Mouse (Mus musculus): ENCODE measurements around the gene Dgkq.
A peak's percentile ranks its signal among the peaks of the same experiment; 100 is the strongest.

The Dgkq gene

GRCm38 (mm10) chr5:108680871-108681270 lies 11.4 kb upstream of the Dgkq start:
- no peak for DNase-seq

DNA sequence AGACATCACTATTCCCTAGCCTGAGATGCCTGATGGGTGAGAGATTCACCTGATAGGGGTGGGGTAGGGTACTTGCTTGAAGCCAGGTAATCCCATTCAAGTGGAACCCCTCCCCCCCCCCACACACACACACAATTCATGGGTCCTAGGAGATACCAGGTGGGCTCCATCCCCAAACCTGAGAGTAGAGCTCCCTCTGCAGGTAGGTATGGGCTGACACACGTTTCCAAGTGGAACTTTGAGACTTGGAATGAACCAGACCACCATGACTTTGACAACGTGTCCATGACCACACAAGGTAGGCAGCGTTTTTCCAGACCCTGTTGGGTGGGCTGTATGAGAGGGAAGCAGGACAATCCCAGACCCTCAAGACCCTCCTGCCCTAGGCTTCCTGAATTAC lies 10.4 kb upstream of the Dgkq start:
- no peak for DNase-seq

- no peak for DNase-seq
Measured at GRCm38 (mm10) chr5:108678296-108678854, 8.9 kb upstream of the Dgkq start.

GRCm38 (mm10) chr5:108677605-108678295 lies 8.3 kb upstream of the Dgkq start:
- peak; percentile 85 for DNase-seq

GRCm38 (mm10) chr5:108676772-108677498 lies 7.5 kb upstream of the Dgkq start:
- no peak for DNase-seq

GRCm38 (mm10) chr5:108675251-108675816 lies 5.9 kb upstream of the Dgkq start, which contains the start of gene Slc26a1:
TSS of gene Slc26a1 (minus strand) at chr5:108675569.
- DNase-seq, result no peak

GRCm38 (mm10) chr5:108674624-108675023 lies 5.2 kb upstream of the Dgkq start:
- no peak for DNase-seq

DNA sequence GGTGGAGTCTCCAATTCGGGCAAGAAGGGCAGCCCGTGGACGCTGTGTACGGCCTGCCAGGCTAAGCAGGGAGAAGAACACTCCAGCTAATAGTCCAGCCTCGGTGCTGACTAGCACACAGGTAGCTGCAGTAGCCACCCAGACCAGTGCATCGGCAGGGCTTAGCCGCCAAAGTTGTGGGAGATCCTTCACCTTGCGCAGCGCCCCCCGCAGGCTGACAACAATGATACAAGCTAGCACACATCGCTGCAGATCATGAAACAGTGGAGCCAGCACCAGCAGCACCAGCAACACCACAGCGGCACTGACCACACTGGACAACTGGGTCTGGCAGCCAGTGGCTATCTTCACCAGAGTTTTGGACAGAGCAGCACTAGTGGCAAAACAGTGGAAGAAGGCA lies 2.3 kb upstream of the Dgkq start:
- DNase-seq, result no peak

GRCm38 (mm10) chr5:108670785-108671184 lies 1.3 kb upstream of the Dgkq start:
- DNase-seq, result no peak

DNA sequence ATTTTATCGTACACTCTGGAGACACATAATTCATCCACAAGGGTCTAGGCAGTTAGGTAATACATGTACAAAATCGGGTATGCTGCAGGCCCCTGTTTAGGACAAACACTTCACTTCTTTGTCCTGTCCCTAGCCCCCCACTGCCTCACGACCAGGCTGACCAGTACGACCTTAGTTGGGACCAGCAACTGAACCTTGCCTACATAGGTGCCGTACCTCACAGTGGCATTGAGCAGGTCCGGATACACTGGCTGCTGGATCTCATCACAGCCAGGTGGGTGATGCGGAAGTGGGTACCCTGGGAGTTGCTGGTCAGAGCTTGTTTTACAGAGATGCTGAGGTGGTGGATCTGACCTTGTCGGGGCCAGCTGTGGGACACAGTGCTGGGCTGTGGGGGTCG lies 514 bp upstream of the Dgkq start:
- DNase-seq, result no peak

GRCm38 (mm10) chr5:108668387-108668932 lies 1.0 kb downstream of the Dgkq start:
- DNase-seq, result no peak

DNA sequence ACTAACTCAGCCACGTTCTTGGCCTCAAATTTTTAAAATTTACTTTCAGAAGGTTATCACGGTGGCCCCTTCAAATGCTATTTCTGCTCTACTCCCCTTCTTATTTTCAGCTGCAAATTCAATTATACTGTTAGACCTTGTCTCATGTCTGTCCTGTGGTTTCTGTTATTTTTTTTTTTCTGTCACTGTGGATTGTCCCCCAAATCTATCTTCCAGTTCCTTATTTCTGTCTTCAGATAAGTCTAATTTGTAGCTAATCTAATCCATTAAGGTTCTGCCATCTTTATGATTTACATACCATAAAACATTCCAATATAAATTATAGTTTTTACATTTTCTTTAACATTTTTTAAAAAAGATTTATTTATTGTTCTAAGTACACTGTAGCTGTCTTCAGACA lies 2.1 kb downstream of the Dgkq start:
- DNase-seq, result no peak

DNA sequence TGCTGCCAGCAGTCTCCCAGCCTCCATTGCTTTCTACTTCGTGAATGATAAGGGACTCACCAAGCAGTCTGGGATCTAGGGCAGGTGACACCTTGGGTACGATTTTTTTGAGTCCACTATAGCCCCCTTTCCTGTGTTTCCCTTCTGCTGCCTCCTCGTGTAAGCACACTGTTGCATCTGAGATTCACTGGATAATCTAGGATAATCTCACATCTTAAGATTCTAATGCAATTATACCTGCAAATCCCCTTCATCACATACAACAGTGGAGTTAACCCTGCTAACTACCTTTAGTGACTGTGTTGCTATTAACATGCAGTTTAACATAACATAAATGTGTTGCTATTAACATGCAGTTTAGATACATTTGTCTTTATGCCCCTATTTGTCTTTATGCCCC lies 4.4 kb downstream of the Dgkq start:
- DNase-seq, result no peak

DNA sequence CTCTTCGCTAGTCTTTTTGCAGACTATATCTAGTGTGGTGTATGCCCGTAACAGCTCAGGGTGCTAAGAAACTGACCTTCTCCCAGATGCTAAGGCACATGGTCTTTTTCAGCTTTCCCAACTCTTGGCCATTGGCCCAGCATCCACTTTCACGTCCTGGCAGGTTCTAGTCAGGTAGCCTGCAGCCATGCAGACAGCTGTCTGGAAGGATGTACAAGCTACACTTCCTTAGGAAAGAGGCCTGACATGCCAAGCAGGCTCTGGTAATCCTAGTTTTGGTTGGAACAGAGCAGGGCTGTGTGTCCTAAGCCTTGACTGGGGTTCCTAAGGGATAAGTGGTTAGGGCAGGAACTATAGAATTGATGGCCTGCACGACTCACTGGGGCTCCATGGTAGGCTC lies 6.7 kb downstream of the Dgkq start:
- DNase-seq, result no peak

DNA sequence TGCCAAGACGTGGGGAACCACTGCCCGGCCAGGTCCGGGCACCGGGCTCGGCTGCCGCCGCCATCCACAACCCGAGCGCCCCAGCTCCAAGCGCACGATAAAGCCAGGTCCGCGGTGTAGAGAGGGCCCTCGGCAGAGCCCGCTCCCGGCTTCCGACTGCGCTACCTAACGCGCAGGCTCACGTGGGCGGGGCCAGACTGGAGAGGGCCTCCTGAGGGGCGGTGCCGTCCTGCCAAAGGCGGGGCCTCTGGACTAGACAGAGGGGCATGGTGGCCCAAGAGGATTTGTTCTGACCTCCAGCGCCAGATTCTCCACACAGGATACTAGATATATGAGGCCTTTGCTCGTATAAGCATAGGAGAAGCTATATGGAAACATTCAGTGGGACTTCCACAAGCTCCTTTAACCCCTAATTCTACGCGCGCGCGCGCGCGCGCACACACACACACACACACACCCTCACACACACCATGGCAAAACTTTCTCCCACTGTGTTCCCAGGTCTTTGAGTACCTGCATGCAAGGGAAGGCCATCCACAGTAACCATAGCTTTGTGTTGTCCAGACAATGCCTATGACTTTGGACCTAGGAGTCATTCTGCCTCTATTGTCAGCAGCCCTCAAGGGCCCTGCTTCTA lies 8.7 kb downstream of the Dgkq start:
- DNase-seq, result peak; percentile 94

DNA sequence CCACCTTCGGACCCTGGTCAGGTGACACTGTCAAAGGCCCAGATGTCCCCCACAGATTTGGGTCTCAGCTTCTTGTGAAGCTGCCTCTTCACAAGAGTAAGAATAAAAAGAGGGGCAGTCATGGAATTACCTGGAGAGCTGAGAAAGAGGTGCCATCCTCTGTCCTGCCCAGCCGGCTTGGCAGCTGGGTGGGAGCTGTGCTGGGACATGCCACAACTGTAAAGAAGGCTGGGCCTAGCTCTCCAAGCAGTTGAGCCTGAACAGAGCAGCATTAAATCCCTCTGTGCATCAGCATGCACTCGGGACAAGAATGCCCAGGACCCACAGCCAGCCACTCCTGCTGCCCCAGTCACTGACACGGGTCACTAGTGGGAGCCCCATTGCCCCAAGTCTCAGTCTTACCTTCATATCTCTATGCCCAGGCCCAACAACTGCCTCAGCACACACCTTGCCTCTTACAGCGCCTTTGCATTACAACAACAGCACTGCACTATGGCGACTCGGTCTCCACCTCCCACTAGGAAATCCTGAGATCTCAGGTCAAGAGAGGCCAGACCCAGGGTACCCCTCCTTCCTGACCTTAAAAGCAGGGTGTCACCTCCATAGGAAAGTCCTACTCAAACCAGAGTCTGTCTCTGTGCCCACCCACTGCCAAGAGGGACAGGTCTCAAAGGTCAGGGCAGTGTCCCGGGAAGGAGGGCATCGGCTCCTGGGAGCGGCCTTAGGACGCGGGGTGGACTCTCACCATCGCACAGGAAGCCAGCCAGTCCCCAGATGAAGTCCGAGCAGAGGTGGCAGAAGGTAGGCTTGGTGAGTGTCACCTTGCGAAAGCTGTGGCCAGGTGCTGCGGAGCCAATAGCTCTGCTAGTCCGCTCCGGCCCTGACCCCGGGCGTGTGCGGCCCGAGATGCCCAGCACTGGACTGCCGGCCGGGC lies 9.5 kb downstream of the Dgkq start, which contains the start of gene Idua:
Gene Idua, plus strand, starts transcription at position 634 of the 934 bp plus-strand sequence.
- no peak for DNase-seq

DNA sequence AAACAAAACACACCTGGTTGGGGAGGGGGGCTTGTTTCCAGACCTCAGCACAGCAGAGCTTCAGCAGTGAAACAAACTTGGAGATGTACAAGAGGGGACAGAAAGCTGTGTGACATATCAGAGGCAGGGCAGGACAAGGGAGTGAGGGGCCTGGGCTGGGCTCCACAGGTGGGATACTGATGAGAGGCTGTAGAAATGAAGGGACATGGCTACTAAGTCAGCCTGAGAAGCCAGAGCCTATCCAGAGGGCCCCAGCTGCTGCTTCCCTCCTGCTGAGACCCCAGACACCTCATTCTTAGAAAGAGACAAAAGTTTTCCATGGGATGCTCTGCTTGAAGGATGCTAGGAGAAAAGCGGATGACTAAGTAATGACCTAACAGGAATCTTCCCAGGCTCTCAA lies 10.9 kb downstream of the Dgkq start:
- DNase-seq, result no peak

DNA sequence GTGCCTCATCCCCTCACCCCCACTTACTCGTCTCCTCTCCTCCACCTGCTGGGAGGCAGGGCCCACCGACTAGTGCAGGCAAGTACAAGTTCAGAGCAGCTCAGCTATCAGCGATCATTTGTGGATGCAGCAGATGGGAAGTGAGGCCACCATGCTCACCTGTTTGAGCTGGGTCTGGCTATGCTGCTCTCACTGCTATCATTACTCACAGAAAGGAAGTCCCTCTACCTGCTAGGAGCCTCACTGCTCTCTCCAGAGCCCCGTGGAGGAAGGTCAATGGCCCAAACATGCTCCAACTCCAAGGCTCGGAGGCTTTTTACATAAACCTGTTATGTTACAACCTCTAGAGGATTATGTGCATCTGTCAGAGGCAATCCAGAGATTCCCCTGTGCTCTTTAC lies 12.1 kb downstream of the Dgkq start:
- DNase-seq, result no peak

GRCm38 (mm10) chr5:108655891-108656650 lies 13.4 kb downstream of the Dgkq start:
- DNase-seq, result no peak

GRCm38 (mm10) chr5:108655381-108655780 lies 14.1 kb downstream of the Dgkq start:
- DNase-seq, result no peak

GRCm38 (mm10) chr5:108654444-108654990 lies 15.0 kb downstream of the Dgkq start:
- no peak for DNase-seq

Data from right cerebral cortex, adult 18-20 months (tissue).